Mouse (Mus musculus): ENCODE results near the gene Rapgef3. TPM values are rescaled to one million over a fixed set of nuclear protein-coding genes. Genes with fewer than 3 reads are reported as not detected.

Gene Rapgef3
- polyA plus RNA-seq, 1 experiment from 2014 or later: 2.1 TPM

DNA sequence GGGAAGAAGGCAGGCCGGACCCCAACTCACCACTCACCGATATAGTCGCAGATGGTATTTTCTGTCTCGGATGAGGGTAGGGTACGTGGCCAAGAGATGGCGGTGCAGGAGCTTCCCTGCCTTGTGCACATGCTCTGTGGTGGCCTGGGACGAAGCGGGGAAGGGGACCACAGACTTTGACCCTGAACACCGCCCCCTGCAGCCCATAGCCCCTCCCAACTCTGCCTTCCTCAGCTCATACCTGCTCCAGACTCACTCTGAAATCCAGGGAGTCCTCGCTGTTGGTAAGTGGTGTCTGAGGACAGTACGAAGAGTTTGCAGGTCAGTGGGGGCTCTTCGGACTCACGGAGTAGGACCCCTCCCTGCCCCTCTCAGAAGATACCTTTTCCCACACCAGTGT, 6.3 kb downstream of the Rapgef3 start:
- H3K4me3 ChIP-seq (ENCODE audit: low read depth, low read length): no peak overlapping the region
- H3K36me3 ChIP-seq (ENCODE audit: control insufficient read depth, insufficient read depth): no peaks in the 10 kb centered on the region
- peak; percentile 12; the same call in 1 of the 2 replicates for ATAC-seq (ENCODE audit: low read depth)
- no peak overlapping the region for H3K9ac ChIP-seq (ENCODE audit: low read depth, low read length)
- no peaks in the 10 kb centered on the region; the same call in 1 of the 2 replicates for H3K4me1 ChIP-seq (ENCODE audit: control insufficient read depth, low read depth, low read length)
- H3K4me2 ChIP-seq (ENCODE audit: low read depth, low read length): 0 out of 2 replicates have a peak overlapping the region, but pooled peaks have one; percentile 8
- H3K27ac ChIP-seq (ENCODE audit: low read length): no peak overlapping the region
- no peaks in the 10 kb centered on the region for H3K9me3 ChIP-seq (replicated peaks; ENCODE audit: control insufficient read depth, low read length)
- 70% methylated on average over 13 of the region's 13 CpGs for WGBS (ENCODE audit: insufficient replicate concordance)
- peaks cover 14% of the 10 kb centered on the region for H3K27me3 ChIP-seq (ENCODE audit: control insufficient read depth, insufficient read depth, low read depth, low read length)

DNA sequence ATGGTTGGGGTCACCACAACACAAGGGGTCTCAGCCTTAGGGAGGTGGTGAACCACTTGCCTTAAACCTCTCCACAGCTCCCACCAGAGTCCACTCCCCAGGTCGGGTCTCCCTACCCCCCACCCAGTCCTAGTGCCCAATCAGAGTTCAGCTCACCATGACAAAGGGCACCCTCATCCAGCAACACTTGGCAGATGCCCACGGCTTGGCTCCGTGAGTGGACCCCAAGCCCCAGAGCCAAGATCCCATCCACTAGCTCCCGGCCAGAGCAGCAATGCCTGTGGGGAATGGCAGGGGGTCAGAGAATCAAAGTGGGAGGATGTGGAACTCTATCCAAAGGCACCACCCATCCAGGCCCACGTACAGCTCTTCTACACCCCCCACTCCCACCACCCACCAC, 6.8 kb downstream of the Rapgef3 start:
- Histone ChIP-seq H3K27ac (ENCODE audit: low read length) (no peak overlapping the region), H3K9me3 (replicated peaks; ENCODE audit: control insufficient read depth, low read length) (no peaks in the 10 kb centered on the region), H3K27me3 (ENCODE audit: control insufficient read depth, insufficient read depth, low read depth, low read length) (peaks cover 9% of the 10 kb centered on the region), H3K4me1 (ENCODE audit: control insufficient read depth, low read depth, low read length) (no peaks in the 10 kb centered on the region; the same call in 1 of the 2 replicates), H3K4me2 (ENCODE audit: low read depth, low read length) (0 out of 2 replicates have a peak overlapping the region, but pooled peaks have one; percentile 8), H3K4me3 (ENCODE audit: low read depth, low read length) (no peak overlapping the region), H3K9ac (ENCODE audit: low read depth, low read length) (no peak overlapping the region), H3K36me3 (ENCODE audit: control insufficient read depth, insufficient read depth) (no peaks in the 10 kb centered on the region)
- 60% methylated on average over 5 of the region's 5 CpGs for WGBS (ENCODE audit: insufficient replicate concordance)
- no peak for ATAC-seq (ENCODE audit: low read depth)

DNA sequence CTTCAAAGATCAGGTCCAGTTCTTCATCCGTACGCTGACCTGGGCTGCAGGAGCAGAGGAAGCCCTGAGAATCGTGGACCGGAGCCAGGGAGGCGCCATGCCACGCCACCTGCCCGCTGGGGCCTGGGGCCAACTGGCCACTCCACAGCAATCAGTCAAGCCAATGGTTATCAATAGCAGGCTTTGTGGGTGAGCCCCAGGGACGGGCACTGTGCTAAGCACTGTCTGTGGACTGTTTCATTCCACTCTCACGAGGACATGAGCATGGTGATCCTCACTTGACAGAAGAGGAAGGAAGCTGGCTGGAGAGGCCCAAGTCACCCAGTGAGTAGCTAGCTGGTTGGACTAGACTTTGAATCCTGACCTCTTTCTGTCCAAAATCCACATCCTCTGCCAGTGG, 7.8 kb downstream of the Rapgef3 start:
- no peak overlapping the region for H3K4me2 ChIP-seq (ENCODE audit: low read depth, low read length)
- no peak overlapping the region for H3K4me3 ChIP-seq (ENCODE audit: low read depth, low read length)
- 55% methylated on average over 9 of the region's 9 CpGs for WGBS (ENCODE audit: insufficient replicate concordance)
- peaks cover 4% of the 10 kb centered on the region for H3K27me3 ChIP-seq (ENCODE audit: control insufficient read depth, insufficient read depth, low read depth, low read length)
- H3K9me3 ChIP-seq (replicated peaks; ENCODE audit: control insufficient read depth, low read length): no peaks in the 10 kb centered on the region
- H3K4me1 ChIP-seq (ENCODE audit: control insufficient read depth, low read depth, low read length): no peaks in the 10 kb centered on the region; the same call in 1 of the 2 replicates
- H3K27ac ChIP-seq (ENCODE audit: low read length): no peak overlapping the region
- no peak for ATAC-seq (ENCODE audit: low read depth)
- no peaks in the 10 kb centered on the region for H3K36me3 ChIP-seq (ENCODE audit: control insufficient read depth, insufficient read depth)
- H3K9ac ChIP-seq (ENCODE audit: low read depth, low read length): no peak overlapping the region

DNA sequence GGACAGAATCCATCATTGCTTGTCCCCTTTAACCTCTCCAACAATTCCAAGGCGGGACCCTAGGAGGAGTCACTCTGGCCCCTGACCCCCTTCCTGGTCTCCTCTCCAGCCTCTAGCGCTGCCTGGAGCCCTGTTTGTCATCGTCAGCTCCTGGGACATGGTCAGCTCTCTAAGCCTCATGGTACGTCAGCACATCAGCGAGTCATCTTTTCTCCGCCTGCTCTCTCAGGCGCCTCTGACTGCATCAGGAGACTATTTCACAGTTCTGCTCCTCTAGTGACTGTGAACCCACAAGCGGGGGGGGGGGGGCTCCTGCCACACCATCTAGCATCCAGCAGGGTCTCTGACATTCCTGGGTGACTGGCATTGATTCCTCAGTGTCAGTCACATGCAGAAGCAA, 12.4 kb downstream of the Rapgef3 start:
- ATAC-seq (ENCODE audit: low read depth): no peak

DNA sequence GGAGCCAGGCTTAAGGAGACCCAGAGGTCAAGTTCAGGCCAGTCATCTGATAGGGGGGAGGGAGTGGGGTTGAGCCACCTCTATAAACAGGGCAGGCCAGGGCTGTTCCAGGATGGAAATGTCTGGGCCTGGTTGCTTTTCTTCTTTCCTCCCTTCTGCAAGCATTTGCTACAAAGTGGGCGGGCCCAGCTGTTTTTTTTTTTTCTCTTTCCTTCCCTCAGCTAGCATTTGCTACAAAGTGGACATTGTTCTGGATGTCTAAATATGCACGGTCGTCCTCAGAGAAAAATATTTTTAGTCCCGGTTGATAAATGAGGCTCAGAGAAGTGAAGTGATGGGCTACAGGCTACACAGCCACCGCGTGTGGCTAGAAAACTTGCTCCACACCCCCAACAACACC, 13.3 kb downstream of the Rapgef3 start:
- Histone ChIP-seq H3K9me3 (replicated peaks; ENCODE audit: control insufficient read depth, low read length) (no peaks in the 10 kb centered on the region), H3K27ac (ENCODE audit: low read length) (no peak overlapping the region), H3K4me3 (ENCODE audit: low read depth, low read length) (no peak overlapping the region), H3K9ac (ENCODE audit: low read depth, low read length) (no peak overlapping the region), H3K4me1 (ENCODE audit: control insufficient read depth, low read depth, low read length) (peaks cover 7% of the 10 kb centered on the region), H3K27me3 (ENCODE audit: control insufficient read depth, insufficient read depth, low read depth, low read length) (no peaks in the 10 kb centered on the region), H3K36me3 (ENCODE audit: control insufficient read depth, insufficient read depth) (no peaks in the 10 kb centered on the region), H3K4me2 (ENCODE audit: low read depth, low read length) (no peak overlapping the region)
- no peak for ATAC-seq (ENCODE audit: low read depth)
- 59% methylated on average over 6 of the region's 6 CpGs for WGBS (ENCODE audit: insufficient replicate concordance)

More for the DNA sequence above, 12.4 kb downstream of the Rapgef3 start:
- Histone ChIP-seq H3K4me2 (ENCODE audit: low read depth, low read length) (no peak overlapping the region), H3K9ac (ENCODE audit: low read depth, low read length) (no peak overlapping the region), H3K4me1 (ENCODE audit: control insufficient read depth, low read depth, low read length) (peaks cover 7% of the 10 kb centered on the region), H3K4me3 (ENCODE audit: low read depth, low read length) (no peak overlapping the region), H3K27ac (ENCODE audit: low read length) (no peak overlapping the region), H3K9me3 (replicated peaks; ENCODE audit: control insufficient read depth, low read length) (no peaks in the 10 kb centered on the region), H3K36me3 (ENCODE audit: control insufficient read depth, insufficient read depth) (no peaks in the 10 kb centered on the region), H3K27me3 (ENCODE audit: control insufficient read depth, insufficient read depth, low read depth, low read length) (no peaks in the 10 kb centered on the region)
- 57% methylated on average over 8 of the region's 8 CpGs for WGBS (ENCODE audit: insufficient replicate concordance)

DNA sequence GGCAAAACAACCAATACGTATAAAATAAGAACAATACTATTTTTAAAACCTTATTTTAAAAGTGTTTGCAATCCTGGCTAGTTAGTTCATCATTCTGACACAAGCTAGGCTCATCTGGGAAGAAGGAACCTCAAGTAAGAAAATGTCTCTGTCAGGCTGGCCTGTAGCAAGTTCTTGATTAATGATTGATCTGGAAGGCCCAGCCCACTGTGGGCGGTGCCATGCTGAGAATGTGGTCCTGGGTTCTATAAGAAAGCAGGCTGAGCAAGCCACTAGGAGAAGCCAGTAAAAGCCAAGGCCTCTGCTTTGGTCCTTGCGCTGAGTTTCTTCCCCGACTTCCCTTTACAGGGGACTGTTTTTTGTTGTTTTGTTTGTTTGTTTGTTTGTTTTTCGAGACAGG, 15.3 kb downstream of the Rapgef3 start:
- no peak overlapping the region for H3K4me2 ChIP-seq (ENCODE audit: low read depth, low read length)
- ATAC-seq (ENCODE audit: low read depth): no peak
- H3K27ac ChIP-seq (ENCODE audit: low read length): no peak overlapping the region
- no peak overlapping the region for H3K9ac ChIP-seq (ENCODE audit: low read depth, low read length)
- H3K36me3 ChIP-seq (ENCODE audit: control insufficient read depth, insufficient read depth): no peaks in the 10 kb centered on the region
- WGBS (ENCODE audit: insufficient replicate concordance): 79% methylated on average over 5 of the region's 5 CpGs
- H3K27me3 ChIP-seq (ENCODE audit: control insufficient read depth, insufficient read depth, low read depth, low read length): no peaks in the 10 kb centered on the region
- no peak overlapping the region for H3K4me3 ChIP-seq (ENCODE audit: low read depth, low read length)
- H3K4me1 ChIP-seq (ENCODE audit: control insufficient read depth, low read depth, low read length): peaks cover 15% of the 10 kb centered on the region
- no peaks in the 10 kb centered on the region for H3K9me3 ChIP-seq (replicated peaks; ENCODE audit: control insufficient read depth, low read length)

DNA sequence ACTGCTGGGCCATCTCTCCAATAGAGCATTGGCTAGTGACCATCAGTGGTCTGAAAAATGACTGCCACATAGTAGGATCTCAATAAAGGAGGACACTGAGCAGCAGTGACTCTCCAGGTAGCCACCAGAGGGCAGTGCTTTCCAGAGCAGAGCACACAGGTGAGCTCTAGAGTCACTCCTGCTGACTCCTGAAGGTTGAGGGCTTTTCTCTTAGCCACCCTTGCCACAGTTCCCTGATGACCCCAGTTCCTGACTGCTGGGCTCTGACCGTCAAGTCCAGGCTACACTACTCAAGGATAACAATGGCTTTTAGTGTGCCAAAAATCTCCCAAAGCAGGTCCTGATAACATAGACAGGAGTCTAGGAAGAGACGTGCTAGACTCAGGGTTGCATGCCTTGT, 16.1 kb downstream of the Rapgef3 start:
- H3K27me3 ChIP-seq (ENCODE audit: control insufficient read depth, insufficient read depth, low read depth, low read length): no peaks in the 10 kb centered on the region
- no peak overlapping the region for H3K9ac ChIP-seq (ENCODE audit: low read depth, low read length)
- no peak overlapping the region for H3K4me2 ChIP-seq (ENCODE audit: low read depth, low read length)
- H3K27ac ChIP-seq (ENCODE audit: low read length): no peak overlapping the region
- no peaks in the 10 kb centered on the region for H3K9me3 ChIP-seq (replicated peaks; ENCODE audit: control insufficient read depth, low read length)
- H3K36me3 ChIP-seq (ENCODE audit: control insufficient read depth, insufficient read depth): no peaks in the 10 kb centered on the region
- ATAC-seq (ENCODE audit: low read depth): no peak
- peaks cover 15% of the 10 kb centered on the region for H3K4me1 ChIP-seq (ENCODE audit: control insufficient read depth, low read depth, low read length)
- 77% methylated on average over 2 of the region's 2 CpGs for WGBS (ENCODE audit: insufficient replicate concordance)
- no peak overlapping the region for H3K4me3 ChIP-seq (ENCODE audit: low read depth, low read length)

DNA sequence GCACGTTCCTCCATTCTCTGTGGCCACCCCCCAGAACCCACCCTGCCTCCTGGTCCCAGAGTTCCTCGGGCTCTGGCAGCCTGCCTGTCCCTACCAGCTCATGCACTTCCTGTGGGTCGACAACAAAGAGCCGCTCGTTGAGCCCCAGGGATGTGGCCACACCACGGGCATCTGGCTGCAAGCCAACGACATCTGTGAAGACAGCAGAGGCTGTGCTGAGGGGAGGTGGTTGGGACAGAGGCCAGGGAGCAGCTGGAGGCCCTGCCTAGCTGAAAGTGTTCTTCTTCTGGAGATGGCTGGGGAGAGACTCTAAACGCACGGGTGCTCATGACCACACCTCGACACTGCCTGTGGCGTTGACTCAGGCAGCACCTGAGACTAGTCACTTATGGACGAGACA, 17.1 kb downstream of the Rapgef3 start:
- Histone ChIP-seq H3K4me3 (ENCODE audit: low read depth, low read length) (no peak overlapping the region), H3K9ac (ENCODE audit: low read depth, low read length) (no peak overlapping the region), H3K4me2 (ENCODE audit: low read depth, low read length) (no peak overlapping the region), H3K9me3 (replicated peaks; ENCODE audit: control insufficient read depth, low read length) (no peaks in the 10 kb centered on the region), H3K27ac (ENCODE audit: low read length) (no peak overlapping the region), H3K27me3 (ENCODE audit: control insufficient read depth, insufficient read depth, low read depth, low read length) (no peaks in the 10 kb centered on the region), H3K4me1 (ENCODE audit: control insufficient read depth, low read depth, low read length) (peaks cover 21% of the 10 kb centered on the region), H3K36me3 (ENCODE audit: control insufficient read depth, insufficient read depth) (no peaks in the 10 kb centered on the region)
- WGBS (ENCODE audit: insufficient replicate concordance): 15% methylated on average over 12 of the region's 12 CpGs
- no peak for ATAC-seq (ENCODE audit: low read depth)

DNA sequence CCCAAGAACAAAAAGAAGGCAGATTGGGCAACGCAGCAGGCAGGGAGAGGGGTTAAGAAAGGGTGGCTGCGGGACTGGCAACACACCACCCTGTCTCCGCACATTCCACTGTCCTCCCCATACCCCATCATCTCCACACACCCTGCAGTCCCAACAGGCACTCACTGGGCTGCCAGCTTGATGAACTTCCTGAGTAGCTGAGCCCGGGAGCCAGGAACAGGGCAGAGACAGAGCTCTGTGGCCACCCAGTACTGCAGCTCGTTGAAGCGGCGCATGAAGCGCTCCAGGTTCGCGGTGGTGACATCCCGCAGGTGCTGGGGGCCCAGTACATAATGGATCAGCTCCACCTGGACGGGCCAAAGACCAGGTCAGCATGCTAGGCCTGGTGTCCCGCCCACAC, 17.9 kb downstream of the Rapgef3 start:
- Histone ChIP-seq H3K4me2 (ENCODE audit: low read depth, low read length) (no peak overlapping the region), H3K9ac (ENCODE audit: low read depth, low read length) (no peak overlapping the region), H3K27me3 (ENCODE audit: control insufficient read depth, insufficient read depth, low read depth, low read length) (no peaks in the 10 kb centered on the region), H3K4me3 (ENCODE audit: low read depth, low read length) (no peak overlapping the region), H3K9me3 (replicated peaks; ENCODE audit: control insufficient read depth, low read length) (no peaks in the 10 kb centered on the region), H3K4me1 (ENCODE audit: control insufficient read depth, low read depth, low read length) (peaks cover 30% of the 10 kb centered on the region), H3K27ac (ENCODE audit: low read length) (no peak overlapping the region), H3K36me3 (ENCODE audit: control insufficient read depth, insufficient read depth) (no peaks in the 10 kb centered on the region)
- 74% methylated on average over 13 of the region's 13 CpGs for WGBS (ENCODE audit: insufficient replicate concordance)
- ATAC-seq (ENCODE audit: low read depth): no peak

Measured in liver, embryonic 16.5 days (tissue).